Mouse (Mus musculus): ENCODE results near the gene Eml1.

Eml1 gene

DNA sequence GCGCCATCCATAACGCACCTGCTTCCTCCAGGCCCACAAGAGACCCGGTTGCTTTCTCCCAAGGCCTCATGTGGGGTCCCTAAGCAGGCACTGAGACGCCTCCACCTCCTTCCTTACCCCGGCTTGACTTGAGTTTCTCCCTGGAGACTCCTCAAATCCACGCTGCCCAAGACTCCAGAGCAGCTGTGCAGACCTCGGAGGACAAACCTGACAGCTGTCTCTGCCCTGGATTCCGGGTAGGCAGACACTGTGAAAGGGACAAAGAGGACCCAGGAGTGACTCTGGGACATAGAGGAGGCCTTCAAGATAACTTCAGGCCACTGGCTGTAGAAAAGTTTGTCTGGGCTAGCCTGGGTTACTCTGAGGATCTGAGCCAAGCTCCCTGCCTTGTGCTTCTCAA is 3.9 kb downstream of the Eml1 start:
- no peak for DNase-seq (ENCODE audit: low spot score)

GRCm38 (mm10) chr12:108378379-108379133 is 7.8 kb downstream of the Eml1 start:
- peak; percentile 35 for DNase-seq (ENCODE audit: low spot score)

GRCm38 (mm10) chr12:108386476-108387232 is 15.9 kb downstream of the Eml1 start:
- DNase-seq (ENCODE audit: low spot score) = no peak

DNA sequence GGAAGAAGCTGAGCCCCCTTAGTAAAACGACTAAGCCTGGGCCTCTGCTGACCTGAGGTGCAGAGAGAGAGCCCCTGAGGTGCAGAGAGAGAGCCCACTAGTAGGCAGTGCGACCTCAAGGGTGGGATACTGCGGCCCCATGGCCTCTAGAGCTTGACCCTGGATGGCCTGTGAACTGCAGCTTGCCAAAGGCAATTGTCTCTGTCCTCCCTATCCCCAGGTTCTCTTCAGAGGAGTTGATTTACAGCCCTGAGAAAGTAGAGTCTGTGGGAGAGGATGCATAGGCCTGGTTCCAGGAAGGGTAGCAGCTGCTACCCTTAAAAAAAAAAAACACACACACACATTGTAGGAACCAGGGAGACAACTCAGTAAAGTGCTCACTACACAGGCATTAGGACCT is 19.0 kb downstream of the Eml1 start:
- no peak for DNase-seq (ENCODE audit: low spot score)

DNA sequence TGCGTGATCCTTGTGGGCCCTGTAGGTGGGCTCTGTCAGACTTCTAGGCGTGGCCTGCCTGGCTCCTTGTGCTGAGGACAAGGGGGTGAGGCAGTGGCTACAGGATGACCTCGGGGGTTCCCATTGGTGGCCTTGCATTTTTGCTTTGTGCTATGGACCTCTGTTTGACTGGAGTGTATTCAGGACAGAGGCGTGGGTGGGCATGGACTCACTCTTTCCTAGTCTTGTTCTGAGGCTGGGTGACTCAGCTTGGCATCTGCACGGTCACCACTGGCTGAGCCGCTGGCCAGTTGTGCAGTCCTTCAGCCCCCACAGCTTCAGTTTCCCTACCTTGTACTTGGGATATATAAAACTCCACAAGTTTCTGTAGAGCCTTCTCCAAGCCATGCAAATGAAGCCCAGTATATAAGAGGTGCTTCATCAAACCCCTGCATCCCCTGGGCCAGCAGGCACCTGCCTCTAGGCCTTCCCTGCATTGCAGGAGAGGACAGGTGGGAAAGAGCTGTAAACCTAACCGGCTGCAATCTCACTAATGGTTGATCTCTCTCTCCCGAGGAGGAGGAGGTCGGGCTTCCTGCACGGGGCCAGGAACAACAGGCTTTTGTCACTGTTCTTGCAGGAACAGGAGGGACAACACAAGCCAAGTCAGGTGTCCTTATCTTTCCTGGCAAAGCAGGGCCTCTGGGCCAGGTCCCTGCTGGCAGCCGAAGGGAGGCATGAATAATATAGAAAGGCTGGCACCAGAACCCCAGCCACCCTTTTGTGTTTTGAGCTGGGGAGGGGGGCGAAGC is 21.7 kb downstream of the Eml1 start:
- DNase-seq (ENCODE audit: low spot score) = no peak

- no peak for DNase-seq (ENCODE audit: low spot score)
Measured at GRCm38 (mm10) chr12:108393082-108393481, 22.3 kb downstream of the Eml1 start.

DNA sequence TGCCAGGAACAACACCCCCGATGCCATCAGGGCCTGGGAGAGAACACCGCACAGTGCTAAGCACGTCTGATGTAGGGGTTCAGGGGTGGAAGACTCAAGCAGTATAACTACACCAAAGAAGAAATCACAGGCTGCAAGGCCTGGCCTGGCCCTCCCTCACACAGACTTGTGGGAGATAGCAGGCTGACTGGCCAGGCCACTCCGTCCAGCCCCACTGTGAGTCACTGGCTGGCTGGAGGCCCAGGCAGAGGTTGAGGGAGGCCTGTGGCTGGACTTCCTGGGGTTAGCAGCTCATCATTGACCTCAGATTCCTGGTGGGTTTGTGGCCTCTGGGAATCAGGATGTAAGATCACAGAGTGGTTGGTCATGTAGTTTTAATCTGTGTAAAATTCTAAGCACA is 22.9 kb downstream of the Eml1 start:
- peak; percentile 55 for DNase-seq (ENCODE audit: low spot score)

- DNase-seq (ENCODE audit: low spot score) = no peak
Measured at GRCm38 (mm10) chr12:108394534-108395284, 24.0 kb downstream of the Eml1 start.

GRCm38 (mm10) chr12:108395285-108395660 is 24.5 kb downstream of the Eml1 start:
- no peak for DNase-seq (ENCODE audit: low spot score)

- peak; percentile 56 for DNase-seq (ENCODE audit: low spot score)
Measured at GRCm38 (mm10) chr12:108396081-108396947, 25.6 kb downstream of the Eml1 start.

DNA sequence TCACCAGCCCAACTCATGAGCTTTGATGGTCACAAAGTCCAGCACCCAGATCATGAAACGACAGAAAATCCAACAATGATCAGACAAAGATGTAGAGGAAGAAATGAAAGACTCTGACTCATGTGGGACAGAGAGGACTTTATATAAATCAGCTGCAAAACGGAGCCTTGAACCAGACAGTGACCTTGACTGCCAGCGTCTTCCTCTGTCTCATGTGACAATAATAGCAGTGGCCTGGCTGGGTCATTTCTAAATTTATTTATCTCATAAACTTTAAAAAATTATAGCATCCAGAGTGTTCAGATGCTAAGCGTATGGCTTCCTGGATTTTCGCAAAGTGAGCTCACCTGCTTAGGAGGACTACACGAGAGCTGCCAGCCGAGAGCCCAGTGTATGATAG is 27.9 kb downstream of the Eml1 start:
- no peak for DNase-seq (ENCODE audit: low spot score)

DNA sequence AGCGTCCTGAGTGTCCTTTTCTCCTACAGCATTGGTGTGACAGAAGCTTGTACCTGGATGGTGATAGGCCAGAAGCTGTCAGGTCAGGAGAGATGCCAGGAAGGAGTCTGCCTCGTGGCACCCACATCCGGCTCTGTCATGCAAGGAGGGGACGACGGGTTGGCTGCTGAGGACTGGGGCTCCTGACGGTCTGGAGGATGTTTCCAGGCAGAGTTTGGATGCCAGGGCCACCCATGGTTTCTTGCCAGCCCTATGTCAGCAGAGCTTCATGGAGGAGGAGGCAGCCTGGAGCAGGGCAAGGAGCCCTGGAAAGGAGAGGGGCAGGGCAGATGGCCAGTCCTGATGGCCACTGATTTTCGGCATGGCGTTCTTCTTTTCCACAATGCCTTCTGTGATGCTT is 28.4 kb downstream of the Eml1 start:
- DNase-seq (ENCODE audit: low spot score) = no peak

DNA sequence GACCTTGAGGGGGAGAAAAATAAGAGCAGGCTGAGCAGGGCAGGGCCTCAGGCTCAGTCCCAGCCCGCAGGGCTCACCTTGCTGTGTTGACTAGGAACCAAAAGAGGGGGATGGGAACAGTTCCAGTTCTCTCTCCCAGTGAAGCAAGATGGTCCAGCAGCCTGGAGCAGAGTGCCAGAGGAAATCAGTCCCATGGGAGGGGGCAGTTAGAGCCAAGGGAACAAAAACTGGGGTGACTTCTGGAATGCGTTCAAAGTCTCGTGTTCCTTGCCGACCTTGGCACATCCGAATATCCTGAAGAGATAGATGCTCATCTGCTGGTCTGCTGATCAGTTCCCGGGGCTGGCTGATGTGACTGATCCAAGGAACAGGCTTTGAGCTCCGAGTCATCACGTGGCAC is 30.2 kb downstream of the Eml1 start:
- no peak for DNase-seq (ENCODE audit: low spot score)

DNA sequence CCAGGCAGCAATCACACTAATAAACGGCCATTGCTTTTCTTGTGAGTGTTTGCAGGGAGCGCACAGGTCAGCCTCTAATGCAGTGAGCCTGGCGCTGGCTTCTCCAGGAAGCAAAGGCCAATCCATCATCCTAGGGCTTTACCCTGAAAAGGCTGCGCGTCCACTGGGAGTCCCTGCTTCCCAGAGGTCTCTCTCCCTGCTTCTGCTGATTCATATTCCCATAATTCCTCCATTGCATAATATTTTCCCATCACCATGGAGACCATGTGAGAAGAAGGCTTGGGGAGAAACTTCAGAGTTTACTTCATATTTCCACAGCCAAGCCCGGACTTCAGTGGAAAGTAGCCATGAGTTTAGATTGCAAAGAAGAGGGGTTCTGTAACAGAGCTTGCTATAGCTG is 33.2 kb downstream of the Eml1 start:
- no peak for DNase-seq (ENCODE audit: low spot score)

DNA sequence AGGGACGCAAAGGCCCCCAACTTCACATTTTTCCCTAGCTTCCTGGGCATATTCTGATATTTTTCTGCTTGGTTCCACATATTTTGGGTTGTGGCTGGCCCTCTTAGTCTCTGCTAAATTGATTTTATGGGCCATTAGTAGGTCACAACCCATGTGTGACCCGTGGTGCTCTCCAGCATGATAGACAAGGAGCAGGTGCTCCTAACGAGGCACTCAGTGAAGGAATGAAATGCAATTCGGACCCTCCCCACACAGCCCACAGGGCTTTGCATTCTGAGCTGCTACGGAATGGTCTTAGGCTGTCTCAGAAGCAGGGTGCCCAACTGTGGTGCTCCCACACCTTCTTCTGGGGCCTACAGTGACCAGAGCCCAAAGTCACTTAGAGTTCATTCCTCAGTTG is 38.3 kb downstream of the Eml1 start:
- no peak for DNase-seq (ENCODE audit: low spot score)

GRCm38 (mm10) chr12:108410416-108411208 is 39.9 kb downstream of the Eml1 start:
- DNase-seq (ENCODE audit: low spot score) = no peak

- DNase-seq (ENCODE audit: low spot score) = no peak
Measured at GRCm38 (mm10) chr12:108414932-108415331, 44.2 kb downstream of the Eml1 start.

GRCm38 (mm10) chr12:108419570-108419969 is 48.8 kb downstream of the Eml1 start:
- no peak for DNase-seq (ENCODE audit: low spot score)

DNA sequence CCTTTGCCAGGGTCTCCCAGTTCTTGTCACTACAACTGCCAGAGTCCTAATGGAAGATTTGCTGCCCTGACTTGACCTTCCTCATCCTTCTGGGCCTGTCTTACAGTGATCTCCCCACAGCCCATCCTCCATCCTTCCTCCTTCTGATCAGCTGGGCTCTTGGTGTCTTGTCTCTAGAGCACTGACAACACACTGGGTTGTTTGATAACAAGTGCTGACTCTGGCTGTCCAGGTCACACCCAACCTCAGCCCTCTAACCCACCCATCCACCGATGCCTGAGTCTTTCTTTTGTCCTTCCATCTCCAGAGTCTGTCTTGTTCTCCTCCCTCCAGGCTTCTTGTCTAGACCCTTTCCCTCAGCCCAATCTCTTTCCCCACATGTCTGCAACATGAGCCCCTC is 50.7 kb downstream of the Eml1 start:
- DNase-seq (ENCODE audit: low spot score) = no peak

- peak; percentile 58 for DNase-seq (ENCODE audit: low spot score)
Measured at GRCm38 (mm10) chr12:108422495-108422857, 51.7 kb downstream of the Eml1 start.
